Mouse (Mus musculus) brown adipose tissue, adult 24 weeks (tissue): ENCODE data around the gene Prg3. TPM values are rescaled to one million over a fixed set of nuclear protein-coding genes. Genes with fewer than 3 reads are reported as not detected.

Source experiments
- polyA plus RNA-seq: library from polyadenylated mRNA; stranded (reverse); fragments of >200 nt; gene quantifications from 2 replicates; pipeline ENCODE4 v1.2.4, GENCODE M21; 2012; ENCODE audit not compliant: missing spikeins, insufficient read depth, insufficient read length

Gene Prg3
- polyA plus RNA-seq, 1 experiment: not detected

Other genes with a start within 250 kb of the Prg3 start
- not detected in 2 replicates for gene Gm19426, start 244.6 kb upstream of the Prg3 start, polyA plus RNA-seq
- 74.6 and 108 TPM in 2 replicates for gene Serping1, start 212.8 kb upstream of the Prg3 start, polyA plus RNA-seq
- 4.5 and 15.2 TPM in 2 replicates for gene Ube2l6, start 189.4 kb upstream of the Prg3 start, polyA plus RNA-seq
- gene Smtnl1, start 165.6 kb upstream of the Prg3 start, polyA plus RNA-seq: 2.7 and 3.0 TPM in 2 replicates
- 125 and 134 TPM in 2 replicates for gene Timm10, start 161.2 kb upstream of the Prg3 start, polyA plus RNA-seq
- gene Slc43a1, start 149.4 kb upstream of the Prg3 start, polyA plus RNA-seq: 2.6 and 3.5 TPM in 2 replicates
- gene Rtn4rl2, start 101.5 kb upstream of the Prg3 start, polyA plus RNA-seq: 1.5 TPM in 1 of 2 replicates, not detected in the other
- gene Slc43a3, start 51.6 kb upstream of the Prg3 start, polyA plus RNA-seq: 18.5 and 18.6 TPM in 2 replicates
- gene Prg2, start 7.8 kb upstream of the Prg3 start, polyA plus RNA-seq: not detected in 2 replicates
- 25.3 and 30.1 TPM in 2 replicates for gene Ssrp1, start 49.0 kb downstream of the Prg3 start, polyA plus RNA-seq
- 2.6 TPM in 1 of 2 replicates, not detected in the other for gene P2rx3, start 49.2 kb downstream of the Prg3 start, polyA plus RNA-seq
- 32.6 and 33.2 TPM in 2 replicates for gene Tnks1bp1, start 59.8 kb downstream of the Prg3 start, polyA plus RNA-seq
- gene Aplnr, start 148.0 kb downstream of the Prg3 start, polyA plus RNA-seq: 6.1 and 16.7 TPM in 2 replicates
- gene Lrrc55, start 209.0 kb downstream of the Prg3 start, polyA plus RNA-seq: 0.38 and 0.79 TPM in 2 replicates